Mouse (Mus musculus): ENCODE results near the gene 4931406P16Rik. TPM values are rescaled to one million over a fixed set of nuclear protein-coding genes. Genes with fewer than 3 reads are reported as not detected.

4931406P16Rik gene
- 22.3 and 23.6 TPM in 2 replicates for polyA plus RNA-seq (2015; fragmentation: Nextera tagmentation; extraction: Ambion mirVana)

DNA sequence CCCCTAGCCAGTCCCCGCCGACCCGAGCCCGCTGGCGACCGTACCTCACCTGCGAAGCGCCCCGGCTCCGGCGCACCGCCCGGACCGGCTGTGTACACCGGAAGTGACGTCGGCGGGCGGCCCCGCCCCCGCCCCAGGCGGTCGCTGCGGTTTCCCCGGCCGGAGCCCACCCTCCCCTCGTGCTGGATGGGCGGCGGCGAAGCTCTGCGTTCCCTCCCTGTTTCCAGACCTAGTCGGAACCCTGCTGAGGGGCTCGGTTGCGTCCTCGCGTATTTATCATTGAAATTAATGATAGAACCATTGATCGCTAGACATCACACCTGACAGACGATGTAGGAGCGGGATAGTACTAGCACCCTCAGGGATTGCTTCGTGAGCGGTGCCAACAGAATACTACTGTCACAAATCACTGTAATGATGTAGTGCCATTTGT, at the start of gene 4931406P16Rik:
Gene 4931406P16Rik (minus strand): TSS at position 109 of the 433 bp plus-strand sequence.
- peak within 1 kb of the TSS; percentile 81 for H3K27ac ChIP-seq
- H3K4me1 ChIP-seq, result peaks cover 18% of the 10 kb centered on the region
- peak; percentile 86 for ATAC-seq (ENCODE audit: insufficient number of reproducible peaks, insufficient read depth, low FRiP score, low TSS enrichment, low read depth)
- H3K4me3 ChIP-seq, result peak within 1 kb of the TSS; percentile 94
- under 1% methylated on average over 38 of the region's 41 CpGs for WGBS
- no peaks in the 10 kb centered on the region for H3K36me3 ChIP-seq
- H3K4me2 ChIP-seq, result peak within 1 kb of the TSS; percentile 75
- H3K9me3 ChIP-seq, result no peaks in the 10 kb centered on the region
- H3K27me3 ChIP-seq, result no peaks in the 10 kb centered on the region
- peak within 1 kb of the TSS; percentile 91 for H3K9ac ChIP-seq

- Histone ChIP-seq H3K9me3 (no peaks in the 10 kb centered on the region), H3K9ac (no peak overlapping the region), H3K4me3 (no peak overlapping the region), H3K4me1 (no peaks in the 10 kb centered on the region), H3K27ac (no peak overlapping the region), H3K27me3 (no peaks in the 10 kb centered on the region), H3K4me2 (no peak overlapping the region), H3K36me3 (peaks cover 65% of the 10 kb centered on the region)
- no peak for ATAC-seq (ENCODE audit: insufficient number of reproducible peaks, insufficient read depth, low FRiP score, low TSS enrichment, low read depth)
- WGBS, result 94% methylated on average over 4 of the region's 4 CpGs
Measured at GRCm38 (mm10) chr7:34355629-34356028, 42.3 kb upstream of the 4931406P16Rik start.

DNA sequence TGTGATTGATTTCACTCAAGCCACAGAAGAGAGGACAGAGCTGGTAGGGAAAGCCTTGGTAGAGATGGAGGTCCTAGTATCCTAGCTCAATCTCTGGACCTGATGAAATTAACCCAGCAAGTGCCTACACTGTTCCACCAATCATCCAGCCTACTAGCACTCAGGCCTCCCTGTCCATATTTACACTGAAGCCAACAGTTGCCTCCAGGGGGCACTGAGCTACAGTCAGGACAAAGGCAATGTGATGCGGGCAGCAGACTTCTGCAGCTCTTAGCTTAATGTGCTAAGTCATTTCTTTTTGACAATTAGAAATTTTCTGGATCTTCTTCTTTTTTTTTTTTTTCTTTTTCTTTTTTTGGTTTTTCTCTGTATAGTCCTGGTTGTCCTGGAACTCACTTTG, 38.6 kb upstream of the 4931406P16Rik start:
- H3K9ac ChIP-seq, result no peak overlapping the region
- no peaks in the 10 kb centered on the region for H3K27me3 ChIP-seq
- no peak overlapping the region for H3K4me2 ChIP-seq
- H3K36me3 ChIP-seq, result peaks cover 81% of the 10 kb centered on the region
- H3K9me3 ChIP-seq, result no peaks in the 10 kb centered on the region
- ATAC-seq (ENCODE audit: insufficient number of reproducible peaks, insufficient read depth, low FRiP score, low TSS enrichment, low read depth), result no peak
- no peak overlapping the region for H3K27ac ChIP-seq
- H3K4me1 ChIP-seq, result no peaks in the 10 kb centered on the region
- WGBS, result 86% methylated on average over 1 of the region's 1 CpGs
- no peak overlapping the region for H3K4me3 ChIP-seq

DNA sequence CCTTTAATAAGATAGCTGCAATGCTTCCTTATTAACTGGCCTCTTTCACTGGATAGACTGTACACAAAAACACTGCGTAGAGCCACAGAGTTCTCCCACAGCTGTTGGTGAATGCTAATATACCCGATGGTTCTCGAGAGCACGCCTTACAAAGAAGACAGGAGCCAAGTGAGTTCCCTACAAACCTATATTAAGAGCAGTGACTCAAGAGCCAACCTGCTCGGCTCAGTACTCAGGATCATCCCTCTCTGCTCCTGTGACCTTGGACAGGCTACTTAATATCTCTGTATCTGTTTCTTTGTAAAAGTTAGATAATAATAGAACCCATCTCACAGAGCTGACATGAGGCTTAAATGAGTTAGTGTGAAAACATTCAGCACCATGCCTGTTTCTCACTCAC, 36.8 kb upstream of the 4931406P16Rik start:
- H3K4me3 ChIP-seq, result no peak overlapping the region
- H3K36me3 ChIP-seq, result peaks cover 89% of the 10 kb centered on the region
- no peaks in the 10 kb centered on the region for H3K4me1 ChIP-seq
- WGBS, result 88% methylated on average over 5 of the region's 5 CpGs
- no peak for ATAC-seq (ENCODE audit: insufficient number of reproducible peaks, insufficient read depth, low FRiP score, low TSS enrichment, low read depth)
- H3K27me3 ChIP-seq, result no peaks in the 10 kb centered on the region
- no peak overlapping the region for H3K4me2 ChIP-seq
- no peaks in the 10 kb centered on the region for H3K9me3 ChIP-seq
- H3K27ac ChIP-seq, result no peak overlapping the region
- H3K9ac ChIP-seq, result no peak overlapping the region

DNA sequence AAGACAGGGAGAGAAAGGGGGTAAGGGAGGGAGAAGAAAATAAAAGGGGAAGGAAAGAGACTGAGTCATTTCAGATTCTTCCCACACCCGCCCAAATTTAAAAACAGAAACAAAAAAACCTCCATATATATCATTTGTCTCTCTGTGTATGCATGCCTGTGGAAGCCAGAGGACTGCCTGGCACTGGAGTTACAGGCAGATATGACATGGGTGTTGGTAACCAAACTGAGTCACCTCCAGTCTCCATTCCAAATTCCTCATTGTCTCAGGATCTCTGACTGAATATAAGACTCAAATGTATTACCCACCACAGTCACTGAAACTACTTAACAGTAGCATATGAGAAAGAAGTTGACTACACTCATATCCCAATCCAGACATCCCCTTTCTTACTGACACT, 34.7 kb upstream of the 4931406P16Rik start:
- H3K36me3 ChIP-seq, result peaks cover 92% of the 10 kb centered on the region

DNA sequence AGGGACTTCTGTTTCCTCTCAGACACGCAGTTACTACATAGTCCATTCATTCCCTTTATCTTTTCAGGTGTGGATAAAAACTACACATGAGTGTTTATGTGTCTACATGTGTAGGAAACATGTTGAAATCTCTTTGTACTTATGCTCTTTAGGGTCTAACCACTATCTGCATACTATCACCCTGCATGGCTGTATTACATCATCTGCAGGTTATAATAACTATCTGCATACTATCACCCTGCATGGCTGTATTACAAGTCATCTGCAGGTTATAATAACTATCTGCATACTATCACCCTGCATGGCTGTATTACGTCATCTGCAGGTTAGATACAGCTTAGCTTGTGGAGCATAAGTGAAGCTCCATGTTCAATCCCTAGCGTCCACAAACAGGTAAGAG, 33.7 kb upstream of the 4931406P16Rik start:
- ATAC-seq (ENCODE audit: insufficient number of reproducible peaks, insufficient read depth, low FRiP score, low TSS enrichment, low read depth), result no peak
- WGBS, result 91% methylated on average over 3 of the region's 3 CpGs

More for the DNA sequence above, 34.7 kb upstream of the 4931406P16Rik start:
- Histone ChIP-seq H3K4me3 (no peak overlapping the region), H3K9me3 (no peaks in the 10 kb centered on the region), H3K27me3 (no peaks in the 10 kb centered on the region), H3K4me1 (no peaks in the 10 kb centered on the region), H3K27ac (no peak overlapping the region), H3K9ac (no peak overlapping the region), H3K4me2 (no peak overlapping the region)
- no peak for ATAC-seq (ENCODE audit: insufficient number of reproducible peaks, insufficient read depth, low FRiP score, low TSS enrichment, low read depth)
- WGBS, result 90% methylated on average over 1 of the region's 1 CpGs

GRCm38 (mm10) chr7:34346505-34346904, 33.2 kb upstream of the 4931406P16Rik start:
- ATAC-seq (ENCODE audit: insufficient number of reproducible peaks, insufficient read depth, low FRiP score, low TSS enrichment, low read depth), result no peak
- H3K9me3 ChIP-seq, result no peaks in the 10 kb centered on the region
- no peaks in the 10 kb centered on the region for H3K27me3 ChIP-seq
- WGBS, result 93% methylated on average over 4 of the region's 4 CpGs
- no peak overlapping the region for H3K27ac ChIP-seq
- no peak overlapping the region for H3K4me2 ChIP-seq
- H3K36me3 ChIP-seq, result peaks cover 93% of the 10 kb centered on the region
- H3K4me1 ChIP-seq, result no peaks in the 10 kb centered on the region
- no peak overlapping the region for H3K9ac ChIP-seq
- no peak overlapping the region for H3K4me3 ChIP-seq

More for the DNA sequence above, 33.7 kb upstream of the 4931406P16Rik start:
- H3K27ac ChIP-seq, result no peak overlapping the region
- no peaks in the 10 kb centered on the region for H3K4me1 ChIP-seq
- no peaks in the 10 kb centered on the region for H3K27me3 ChIP-seq
- peaks cover 92% of the 10 kb centered on the region for H3K36me3 ChIP-seq
- H3K4me3 ChIP-seq, result no peak overlapping the region
- no peaks in the 10 kb centered on the region for H3K9me3 ChIP-seq
- no peak overlapping the region for H3K4me2 ChIP-seq
- H3K9ac ChIP-seq, result no peak overlapping the region

GRCm38 (mm10) chr7:34342040-34342793, 28.9 kb upstream of the 4931406P16Rik start:
- Histone ChIP-seq H3K4me1 (peaks cover 5% of the 10 kb centered on the region; the same call in 1 of the 2 replicates), H3K9ac (no peak overlapping the region), H3K4me3 (no peak overlapping the region), H3K4me2 (no peak overlapping the region), H3K27ac (peak overlapping the region; percentile 17; the same call in 1 of the 2 replicates), H3K36me3 (peaks cover 73% of the 10 kb centered on the region), H3K27me3 (no peaks in the 10 kb centered on the region), H3K9me3 (no peaks in the 10 kb centered on the region)
- 73% methylated on average over 10 of the region's 10 CpGs for WGBS
- no peak for ATAC-seq (ENCODE audit: insufficient number of reproducible peaks, insufficient read depth, low FRiP score, low TSS enrichment, low read depth)

- 92% methylated on average over 5 of the region's 5 CpGs for WGBS
- Histone ChIP-seq H3K4me3 (no peak overlapping the region), H3K4me1 (peaks cover 5% of the 10 kb centered on the region; the same call in 1 of the 2 replicates), H3K36me3 (peaks cover 61% of the 10 kb centered on the region), H3K4me2 (no peak overlapping the region), H3K9me3 (no peaks in the 10 kb centered on the region), H3K27ac (no peak overlapping the region), H3K27me3 (no peaks in the 10 kb centered on the region), H3K9ac (no peak overlapping the region)
- no peak for ATAC-seq (ENCODE audit: insufficient number of reproducible peaks, insufficient read depth, low FRiP score, low TSS enrichment, low read depth)
Measured at GRCm38 (mm10) chr7:34340841-34341240, 27.5 kb upstream of the 4931406P16Rik start.

- Histone ChIP-seq H3K4me2 (no peak overlapping the region), H3K27ac (peak overlapping the region; percentile 39), H3K9ac (no peak overlapping the region), H3K9me3 (no peaks in the 10 kb centered on the region), H3K36me3 (peaks cover 49% of the 10 kb centered on the region), H3K4me1 (peaks cover 5% of the 10 kb centered on the region; the same call in 1 of the 2 replicates), H3K27me3 (no peaks in the 10 kb centered on the region), H3K4me3 (no peak overlapping the region)
- 69% methylated on average over 5 of the region's 5 CpGs for WGBS
- no peak for ATAC-seq (ENCODE audit: insufficient number of reproducible peaks, insufficient read depth, low FRiP score, low TSS enrichment, low read depth)
Measured at GRCm38 (mm10) chr7:34339164-34339489, 25.8 kb upstream of the 4931406P16Rik start.

- Histone ChIP-seq H3K27ac (peak overlapping the region; percentile 39), H3K27me3 (no peaks in the 10 kb centered on the region), H3K9me3 (no peaks in the 10 kb centered on the region), H3K4me3 (no peak overlapping the region), H3K4me1 (peaks cover 5% of the 10 kb centered on the region; the same call in 1 of the 2 replicates), H3K9ac (no peak overlapping the region), H3K36me3 (peaks cover 44% of the 10 kb centered on the region), H3K4me2 (no peak overlapping the region)
- no peak for ATAC-seq (ENCODE audit: insufficient number of reproducible peaks, insufficient read depth, low FRiP score, low TSS enrichment, low read depth)
- WGBS, result 55% methylated on average over 9 of the region's 9 CpGs
Measured at GRCm38 (mm10) chr7:34338445-34339163, 25.3 kb upstream of the 4931406P16Rik start.

DNA sequence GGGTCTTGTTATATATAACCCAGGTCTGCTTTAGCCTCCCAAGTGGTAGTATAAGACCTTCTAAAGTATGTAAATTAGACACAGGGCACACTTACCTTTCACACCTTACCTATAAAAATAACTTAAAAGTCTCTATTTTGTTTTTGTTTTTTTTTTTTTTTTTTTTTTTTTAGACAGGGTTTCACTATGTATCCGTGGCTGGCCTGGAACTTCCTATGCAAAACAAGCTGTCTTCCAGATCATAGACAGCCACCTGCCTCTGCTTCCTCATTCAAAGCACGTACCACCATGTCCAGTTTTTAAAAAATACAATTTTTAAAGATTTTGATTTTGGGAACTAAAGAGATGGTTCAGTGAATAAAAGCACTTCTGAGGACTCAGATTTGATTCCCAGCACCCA, 23.9 kb upstream of the 4931406P16Rik start:
- no peak overlapping the region for H3K27ac ChIP-seq
- peaks cover 5% of the 10 kb centered on the region; the same call in 1 of the 2 replicates for H3K4me1 ChIP-seq
- H3K4me2 ChIP-seq, result no peak overlapping the region
- H3K4me3 ChIP-seq, result no peak overlapping the region
- H3K27me3 ChIP-seq, result no peaks in the 10 kb centered on the region
- no peaks in the 10 kb centered on the region for H3K9me3 ChIP-seq
- H3K9ac ChIP-seq, result no peak overlapping the region
- WGBS, result 83% methylated on average over 2 of the region's 2 CpGs
- H3K36me3 ChIP-seq, result peaks cover 31% of the 10 kb centered on the region
- ATAC-seq (ENCODE audit: insufficient number of reproducible peaks, insufficient read depth, low FRiP score, low TSS enrichment, low read depth), result no peak
